Comparison of ENCODE assay signal across 11 mouse cellular contexts in genomic region chr17:47450880-47451565, GRCm38 (mm10). TPM values are rescaled to one million over a fixed set of nuclear protein-coding genes. Genes with fewer than 3 reads are reported as not detected.
DNase-seq lines count a peak whose midpoint lies in the region; ATAC-seq and TF ChIP-seq lines count a peak whose summit lies in the region.
"Had no signal": no experiment of that assay in that cellular context is flagged by ENCODE, and none has a peak within 500 bp of the region (broad histone marks: within the 10 kb centered on the region; RNA-seq: fewer than 3 reads in every experiment).

No protein-coding gene starts in this region.

- no peaks in the 10 kb centered on the region for H3K36me3 ChIP-seq in hindbrain, postnatal 0 days (ENCODE audit: insufficient read depth, low read length)

- no peak overlapping the region for H3K4me2 ChIP-seq in hindbrain, postnatal 0 days (ENCODE audit: low read depth, low read length)

- H3K27ac ChIP-seq in hindbrain, postnatal 0 days = no peak overlapping the region

- no peak overlapping the region for H3K9ac ChIP-seq in hindbrain, postnatal 0 days (replicated peaks; ENCODE audit: low read length)

- H3K4me3 ChIP-seq in hindbrain, postnatal 0 days (ENCODE audit: low read length) = no peak overlapping the region
- H3K4me3 ChIP-seq: megakaryocyte, embryonic 14.5 days had no signal

- DNase-seq in adrenal gland, adult 2 months = peak; percentile 54
- DNase-seq in adrenal gland, adult 8-10 months = no peak
- DNase-seq in 3134 (ENCODE audit: extremely low read depth, insufficient read length, low spot score) = peak; percentile 67
- DNase-seq in kidney, adult 11 months = peak; percentile 79
- peak; percentile 83 to 88 for DNase-seq in lung, adult 18-20 months
- DNase-seq in cerebellum, adult 9-10 months = no peak
- no peak for DNase-seq in hindbrain, postnatal 0 days (ENCODE audit: low spot score)
- DNase-seq: gastrocnemius, postnatal 10 days had no signal

- WGBS in hindbrain, postnatal 0 days = 78% methylated on average over 12 of the region's 12 CpGs

- no peak for ATAC-seq in erythroblast, adult 5-6 weeks (replicated peaks; ENCODE audit: low FRiP score, poor library complexity, severe bottlenecking)
- no peak for ATAC-seq in hindbrain, postnatal 0 days

- no peak for TF ChIP-seq CTCF in hindbrain, postnatal 0 days (IDR thresholded peaks at IDR 0.05; ENCODE audit: low read depth)

- H3K4me1 ChIP-seq in hindbrain, postnatal 0 days (ENCODE audit: insufficient read depth, low read length) = no peaks in the 10 kb centered on the region

- no peaks in the 10 kb centered on the region for H3K27me3 ChIP-seq in hindbrain, postnatal 0 days (ENCODE audit: insufficient read depth, low read length)

- no peaks in the 10 kb centered on the region for H3K9me3 ChIP-seq in hindbrain, postnatal 0 days (ENCODE audit: low read length)
- H3K9me3 ChIP-seq: megakaryocyte, embryonic 14.5 days had no signal

RNA-seq across cellular contexts. Expression of gene 1700001C19Rik, which starts 13.8 kb away (rescaled TPM):
- total RNA-seq in adrenal gland, adult 2 months (2021) = not detected
- 0.24 TPM in 1 of 2 replicates, not detected in the other for polyA plus RNA-seq in adrenal gland, adult 2 months (2012; rRNA removed)
- total RNA-seq in adrenal gland, adult 8-10 months (2022) = under 1 TPM in 2 of 4 experiments, not detected in 2; 0.17 to 0.35 TPM
- not detected in 2 replicates for total RNA-seq in erythroblast, adult 5-6 weeks (2015; ENCODE audit: low replicate concordance)
- total RNA-seq in erythroblast, adult 5-6 weeks (2017; ENCODE audit: low replicate concordance) = not detected in 2 replicates
- 1.7 TPM in 1 of 2 replicates, not detected in the other for total RNA-seq in hindbrain, postnatal 0 days (2014; rRNA removed)
- polyA plus RNA-seq in hindbrain, postnatal 0 days (2015; fragmentation: Nextera tagmentation; extraction: Ambion mirVana) = 0.45 and 0.81 TPM in 2 replicates
- total RNA-seq: gastrocnemius, postnatal 10 days had no signal

RNA-seq across cellular contexts. Expression of gene AI661453, which starts 14.6 kb away (rescaled TPM):
- under 1 TPM; 0.92 to 0.97 TPM for total RNA-seq in adrenal gland, adult 2 months (2021)
- polyA plus RNA-seq in adrenal gland, adult 2 months (2012; rRNA removed) = 0.36 and 0.73 TPM in 2 replicates
- 1 to 10 TPM in 2 of 4 experiments, under 1 TPM in 2; 0.83 to 1.2 (median 0.99) TPM for total RNA-seq in adrenal gland, adult 8-10 months (2022)
- 0.63 TPM in 1 of 2 replicates, not detected in the other for total RNA-seq in erythroblast, adult 5-6 weeks (2015; ENCODE audit: low replicate concordance)
- total RNA-seq in erythroblast, adult 5-6 weeks (2017; ENCODE audit: low replicate concordance) = 0.70 TPM in 1 of 2 replicates, not detected in the other
- total RNA-seq in hindbrain, postnatal 0 days (2014; rRNA removed) = 0.52 and 2.7 TPM in 2 replicates
- 0.14 and 0.15 TPM in 2 replicates for polyA plus RNA-seq in hindbrain, postnatal 0 days (2015; fragmentation: Nextera tagmentation; extraction: Ambion mirVana)
- polyA plus RNA-seq: neural tube, embryonic 14.5 days had no signal

RNA-seq across cellular contexts. Expression of gene Guca1a, which starts 50.6 kb away (rescaled TPM):
- total RNA-seq in adrenal gland, adult 2 months (2021) = 1 to 10 TPM; 1.6 to 3.0 TPM
- 4.0 and 5.0 TPM in 2 replicates for polyA plus RNA-seq in adrenal gland, adult 2 months (2012; rRNA removed)
- total RNA-seq in adrenal gland, adult 8-10 months (2022) = 1 to 10 TPM; 3.0 to 4.5 (median 3.4) TPM
- not detected in 2 replicates for total RNA-seq in erythroblast, adult 5-6 weeks (2015; ENCODE audit: low replicate concordance)
- total RNA-seq in erythroblast, adult 5-6 weeks (2017; ENCODE audit: low replicate concordance) = not detected in 2 replicates
- total RNA-seq in hindbrain, postnatal 0 days (2014; rRNA removed) = 0.78 TPM in 1 of 2 replicates, not detected in the other
- polyA plus RNA-seq in hindbrain, postnatal 0 days (2015; fragmentation: Nextera tagmentation; extraction: Ambion mirVana) = 0.69 and 1.4 TPM in 2 replicates

RNA-seq across cellular contexts. Expression of gene Taf8, which starts 51.1 kb away (rescaled TPM):
- 10 to 100 TPM; 19.5 to 19.8 TPM for total RNA-seq in adrenal gland, adult 2 months (2021)
- 12.5 and 15.6 TPM in 2 replicates for polyA plus RNA-seq in adrenal gland, adult 2 months (2012; rRNA removed)
- total RNA-seq in adrenal gland, adult 8-10 months (2022) = 10 to 100 TPM; 22.8 to 29.9 (median 25.9) TPM
- total RNA-seq in erythroblast, adult 5-6 weeks (2015; ENCODE audit: low replicate concordance) = 34.5 and 36.5 TPM in 2 replicates
- 47.1 and 67.9 TPM in 2 replicates for total RNA-seq in erythroblast, adult 5-6 weeks (2017; ENCODE audit: low replicate concordance)
- total RNA-seq in hindbrain, postnatal 0 days (2014; rRNA removed) = 17.9 and 22.2 TPM in 2 replicates
- polyA plus RNA-seq in hindbrain, postnatal 0 days (2015; fragmentation: Nextera tagmentation; extraction: Ambion mirVana) = 11.8 and 12.3 TPM in 2 replicates

RNA-seq across cellular contexts. Expression of gene Ccnd3, which starts 53.8 kb away (rescaled TPM):
- total RNA-seq in adrenal gland, adult 2 months (2021) = 100 to 1,000 TPM; 326 to 471 TPM
- polyA plus RNA-seq in adrenal gland, adult 2 months (2012; rRNA removed) = 1,307 and 1,375 TPM in 2 replicates
- total RNA-seq in adrenal gland, adult 8-10 months (2022) = 100 to 1,000 TPM; 350 to 623 (median 446) TPM
- total RNA-seq in erythroblast, adult 5-6 weeks (2015; ENCODE audit: low replicate concordance) = 85.3 and 115 TPM in 2 replicates
- total RNA-seq in erythroblast, adult 5-6 weeks (2017; ENCODE audit: low replicate concordance) = 64.3 and 65.9 TPM in 2 replicates
- total RNA-seq in hindbrain, postnatal 0 days (2014; rRNA removed) = 55.0 and 63.4 TPM in 2 replicates
- 69.3 and 71.5 TPM in 2 replicates for polyA plus RNA-seq in hindbrain, postnatal 0 days (2015; fragmentation: Nextera tagmentation; extraction: Ambion mirVana)

Comparison
In these comparisons a context has a peak if more than half of its experiments do, and no peak if none do; other contexts are left out.
1. DNase-seq: peak in adrenal gland, adult 2 months (single experiment), 3134 (single experiment), kidney, adult 11 months (single experiment) and lung, adult 18-20 months (2 of 2); none in adrenal gland, adult 8-10 months (single experiment), cerebellum, adult 9-10 months (single experiment) and hindbrain, postnatal 0 days (single experiment).